Mouse (Mus musculus): ENCODE measurements at regions not wholly inside any gene's neighbourhood (a gene's known extent, or its start where the extent isn't known, plus 50 kb on each side); places are given as distances from the start of the nearest gene placed in this dataset.

- DNase-seq (ENCODE audit: low spot score in 2 of 2), result no peak
Measured at GRCm38 (mm10) chr2:148279200-148279599, 115.9 kb upstream of the Sstr4 start.

- DNase-seq (ENCODE audit: low spot score in 2 of 2), result no peak
Measured at GRCm38 (mm10) chr2:148290326-148290725, 104.8 kb upstream of the Sstr4 start.

GRCm38 (mm10) chr2:148292442-148292841, 102.7 kb upstream of the Sstr4 start:
- DNase-seq (ENCODE audit: low spot score in 2 of 2), result no peak

- DNase-seq (ENCODE audit: low spot score in 2 of 2), result peak in 1 of 2 experiments; percentile 27
Measured at GRCm38 (mm10) chr2:148292895-148293294, 102.2 kb upstream of the Sstr4 start.

GRCm38 (mm10) chr2:148300879-148301278, 94.3 kb upstream of the Sstr4 start:
- DNase-seq (ENCODE audit: low spot score in 2 of 2), result no peak

- DNase-seq (ENCODE audit: low spot score in 2 of 2), result no peak
Measured at GRCm38 (mm10) chr2:148312255-148312654, 82.9 kb upstream of the Sstr4 start.

GRCm38 (mm10) chr2:148320896-148321295, 74.2 kb upstream of the Sstr4 start:
- DNase-seq (ENCODE audit: low spot score in 2 of 2), result no peak

GRCm38 (mm10) chr2:148325362-148325761, 69.8 kb upstream of the Sstr4 start:
- DNase-seq (ENCODE audit: low spot score in 2 of 2), result no peak

GRCm38 (mm10) chr2:148325854-148326387, 69.2 kb upstream of the Sstr4 start:
- no peak for DNase-seq (ENCODE audit: low spot score in 2 of 2)

GRCm38 (mm10) chr2:148326414-148326813, 68.7 kb upstream of the Sstr4 start:
- DNase-seq (ENCODE audit: low spot score in 2 of 2), result no peak

GRCm38 (mm10) chr2:148327552-148327951, 67.6 kb upstream of the Sstr4 start:
- no peak for DNase-seq (ENCODE audit: low spot score in 2 of 2)

GRCm38 (mm10) chr2:148330368-148330767, 64.8 kb upstream of the Sstr4 start:
- no peak for DNase-seq (ENCODE audit: low spot score in 2 of 2)

GRCm38 (mm10) chr2:148334555-148334954, 60.6 kb upstream of the Sstr4 start:
- DNase-seq (ENCODE audit: low spot score in 2 of 2), result no peak

- DNase-seq (ENCODE audit: low spot score in 2 of 2), result no peak
Measured at GRCm38 (mm10) chr2:148336626-148337025, 58.5 kb upstream of the Sstr4 start.

GRCm38 (mm10) chr2:148338308-148338768, 56.8 kb upstream of the Sstr4 start:
- DNase-seq (ENCODE audit: low spot score in 2 of 2), result no peak

GRCm38 (mm10) chr2:148338894-148339293, 56.2 kb upstream of the Sstr4 start:
- DNase-seq (ENCODE audit: low spot score in 2 of 2), result no peak

GRCm38 (mm10) chr2:148344193-148344592, 51.0 kb upstream of the Sstr4 start:
- DNase-seq (ENCODE audit: low spot score in 2 of 2), result no peak

Data from left cerebral cortex, adult 8-10 months (tissue).